Mouse (Mus musculus) T-helper 17 cell (primary cell): ENCODE data around the gene Psmd2.

Source experiments
- in situ Hi-C, 2 experiments: fragments of 300-600 bp; cut with MboI, MseI; formaldehyde crosslinking; loops; 1 replicate in 1 of 2; 2 replicates in 1 of 2; pipeline ENCODE4 v1.15.1; 2025; ENCODE audit warnings: high pct_unique_total_duplicates in 2 of 2

The Psmd2 gene

DNA sequence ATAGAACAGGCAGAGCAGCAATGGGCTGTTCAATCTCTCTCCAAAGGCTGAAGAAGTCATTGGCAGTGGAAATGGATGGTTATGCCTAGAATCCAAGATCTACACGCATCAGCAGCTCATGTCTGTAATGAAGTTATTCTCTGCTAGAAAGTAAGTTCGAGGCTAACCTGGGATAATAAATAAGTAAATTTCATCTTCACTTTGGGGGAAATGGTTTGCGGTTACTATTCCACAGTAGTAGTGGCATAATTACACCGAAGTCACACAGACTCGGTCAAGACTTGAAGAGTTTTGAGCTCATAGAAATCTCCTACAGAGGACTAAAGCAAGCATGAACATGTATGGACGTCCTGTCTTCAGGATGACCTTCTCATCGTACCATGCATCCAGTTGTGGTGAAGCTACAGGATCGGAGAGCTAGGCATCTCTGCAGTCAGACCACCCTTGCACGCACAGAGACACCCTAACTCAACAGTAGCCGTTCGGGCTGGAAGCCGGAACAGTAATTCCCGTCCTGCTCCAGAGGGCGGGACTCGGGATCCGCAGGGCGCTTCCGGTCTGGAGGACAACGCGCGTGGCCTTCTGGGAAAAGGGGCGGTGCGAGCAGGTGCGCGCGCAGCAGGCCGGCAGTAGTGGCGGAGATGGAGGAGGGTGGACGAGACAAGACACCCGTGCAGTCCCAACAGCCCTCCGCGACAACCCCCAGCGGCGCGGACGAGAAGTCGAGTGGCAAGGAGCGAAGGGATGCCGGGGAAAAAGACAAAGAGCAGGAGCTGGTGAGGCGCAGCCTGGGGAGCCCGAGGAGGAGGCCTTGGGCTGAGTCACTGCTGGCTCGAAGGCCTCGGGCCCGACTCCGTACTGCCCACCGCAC is at the start of gene Psmd2:
Psmd2 (plus strand) TSS at position 577 of the 871 bp plus-strand sequence.
- in situ Hi-C loops, result loop anchor here in 1 of 2 experiments (5.0 to 25.0 kb wide), 2 partner anchors 34 to 689 kb away; no protein-coding TSS in a partner anchor

DNA sequence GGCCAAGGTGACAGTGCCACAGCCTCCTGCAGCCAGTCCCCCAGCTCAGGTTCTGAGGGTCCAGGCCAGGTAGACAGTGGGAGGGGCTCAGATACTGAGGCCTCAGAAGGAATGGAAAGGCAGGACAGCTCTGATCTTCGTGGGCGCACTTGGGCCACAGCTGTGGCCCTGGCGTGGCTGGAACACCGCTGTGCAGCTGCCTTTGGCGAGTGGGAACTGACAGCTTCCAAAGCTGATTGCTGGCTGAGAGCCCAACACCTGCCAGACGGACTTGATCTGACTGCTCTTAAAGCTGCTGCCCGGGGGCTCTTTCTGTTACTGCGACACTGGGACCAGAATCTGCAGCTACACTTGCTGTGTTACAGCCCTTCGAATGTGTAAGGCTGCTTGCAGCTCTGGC is 46.7 kb upstream of the Psmd2 start:
- in situ Hi-C loops, result loop anchor here (5.0 kb wide), 3 partner anchors 42 to 97 kb away; partner anchors contain the start of gene Abcf3 (in 1 of the 2)

GRCm38 (mm10) chr16:20610501-20611356 is 40.7 kb upstream of the Psmd2 start:
- in situ Hi-C loops, result loop anchor here in 1 of 2 experiments (5.0 kb wide), 2 partner anchors 62 to 727 kb away; no protein-coding TSS in a partner anchor

GRCm38 (mm10) chr16:20611357-20612227 is 39.9 kb upstream of the Psmd2 start, which contains the start of the genes Eef1akmt4, Gm49333 and Alg3:
Gene Eef1akmt4 (plus strand): TSS chr16:20611593.
Gene Gm49333 (plus strand): TSS chr16:20611610.
Gene Alg3 (minus strand): TSS chr16:20611735.
- in situ Hi-C loops, result loop anchor here in 1 of 2 experiments (5.0 kb wide), 2 partner anchors 61 to 726 kb away; no protein-coding TSS in a partner anchor

DNA sequence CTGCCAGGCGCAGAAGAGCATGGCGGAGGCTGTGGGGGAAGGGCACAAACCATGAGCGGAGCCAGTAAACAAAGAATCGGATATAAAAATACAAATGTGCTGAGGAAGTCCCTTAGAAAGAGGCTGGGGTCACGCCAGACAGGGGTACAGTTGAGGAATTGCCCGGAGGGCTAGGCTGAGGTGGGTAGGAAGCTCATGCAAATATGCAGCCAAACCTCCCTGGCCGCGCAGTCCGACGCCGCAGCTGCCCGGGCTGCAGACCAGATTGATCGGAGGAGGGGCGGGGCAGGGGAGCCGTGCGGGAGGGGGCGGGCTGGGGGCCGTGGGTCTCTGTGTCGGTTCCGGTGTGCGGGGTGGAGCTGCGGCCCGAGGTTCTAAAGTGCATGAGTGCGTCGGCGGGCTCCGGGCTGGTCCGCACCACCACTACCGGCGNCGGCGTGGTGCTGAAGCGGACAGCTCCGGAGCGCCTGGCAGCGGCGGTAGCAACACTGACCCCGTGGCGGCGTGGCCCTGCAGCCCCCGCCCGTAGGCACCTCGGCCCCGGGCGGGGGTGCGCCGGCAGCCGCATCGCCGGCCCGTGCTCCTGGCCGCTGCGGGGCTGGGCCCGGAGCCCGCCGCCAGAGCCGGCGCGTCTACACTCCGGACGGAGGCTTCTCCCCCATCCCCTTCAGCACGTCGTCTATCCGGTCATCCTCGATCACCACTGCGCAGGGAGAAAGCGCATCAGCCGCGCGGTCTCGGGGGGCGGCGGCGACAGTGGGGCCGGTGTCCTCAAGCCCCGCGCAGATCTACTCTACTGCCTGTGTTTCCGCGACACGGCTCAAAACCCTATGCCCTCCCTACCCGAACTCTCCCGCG is 31.7 kb upstream of the Psmd2 start:
- in situ Hi-C loops, result loop anchor here in 1 of 2 experiments (5.0 kb wide), 2 partner anchors 33 to 98 kb away; partner anchors contain the start of genes Clcn2, Polr2h and Psmd2

DNA sequence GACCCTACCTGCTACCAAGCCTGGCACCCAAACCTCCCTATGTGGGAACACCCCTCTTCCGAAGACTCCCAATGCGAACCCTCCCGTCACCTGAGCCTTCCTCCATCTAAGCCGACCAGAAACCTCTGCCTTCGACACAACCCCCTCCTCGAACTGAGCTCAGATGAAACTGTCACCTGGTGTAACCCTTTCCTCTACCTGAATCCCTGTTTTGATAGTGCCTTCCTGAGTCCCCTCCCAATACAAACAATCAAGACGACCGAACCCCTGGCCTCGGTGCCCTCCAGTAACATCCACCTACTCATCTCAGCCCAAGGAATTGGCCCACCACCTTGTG is 31.1 kb upstream of the Psmd2 start:
- in situ Hi-C loops, result no loop called here

DNA sequence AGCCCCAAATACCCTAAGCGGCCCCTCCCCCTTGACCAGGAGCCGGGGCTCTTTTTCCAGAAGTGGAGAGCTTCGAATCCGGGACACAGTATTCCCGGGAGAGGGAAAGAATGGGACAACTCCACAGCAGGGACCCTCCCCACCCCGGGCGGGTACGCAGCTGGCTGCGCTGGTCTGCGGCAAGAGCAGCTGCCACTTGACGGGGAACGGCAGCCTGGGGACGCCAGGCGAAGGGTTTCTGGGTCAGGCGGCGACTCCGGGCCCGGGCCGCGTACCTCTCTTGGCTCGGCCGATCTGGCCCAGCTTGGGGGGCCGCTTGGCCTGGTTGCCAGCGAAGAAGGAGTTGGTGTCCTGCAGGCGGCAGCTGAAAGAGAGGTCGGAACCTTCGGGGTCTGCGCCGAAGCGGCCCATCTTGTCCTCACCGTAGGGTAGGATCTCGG is 30.7 kb upstream of the Psmd2 start:
- in situ Hi-C loops, result no loop called here

DNA sequence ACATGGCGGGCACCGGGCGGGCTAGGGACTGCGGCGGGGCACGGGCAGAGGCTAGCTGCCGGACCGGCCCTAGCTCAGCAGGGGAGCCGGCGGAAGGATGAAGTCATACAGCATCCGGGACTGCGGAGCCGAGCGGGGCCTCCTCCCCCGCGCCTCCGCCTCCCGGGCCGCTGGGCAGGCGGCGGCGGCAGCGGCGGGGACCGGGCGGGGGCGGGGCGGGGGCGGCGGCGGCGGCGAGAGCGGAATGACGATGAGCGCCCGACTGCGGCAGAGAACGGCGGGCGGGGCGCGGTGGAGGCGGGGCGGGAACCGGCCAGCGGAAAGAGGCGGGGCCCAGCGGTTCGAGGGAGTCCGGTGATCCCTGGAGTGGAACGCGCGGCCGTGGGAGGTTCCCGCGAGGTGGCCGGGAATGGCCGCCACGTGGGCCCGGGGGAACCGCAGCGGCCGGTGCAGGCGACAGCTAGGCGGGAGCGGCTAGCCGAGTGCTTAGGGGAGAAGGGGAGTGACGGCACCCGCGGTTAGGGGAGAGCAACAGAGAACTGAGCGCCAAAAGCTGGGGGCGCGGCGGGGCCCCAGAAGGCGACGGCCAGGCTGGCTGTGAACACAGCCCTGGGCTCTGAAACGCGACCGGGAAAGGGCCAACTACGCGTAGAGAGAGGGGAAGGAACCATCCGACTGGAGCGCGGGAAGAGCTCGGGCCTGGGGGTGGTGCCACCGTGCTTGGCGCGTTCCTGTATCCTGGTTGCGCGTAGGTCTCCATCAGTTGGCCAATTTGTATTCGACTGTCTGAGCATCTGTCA is 30.1 kb upstream of the Psmd2 start, which contains the start of gene Camk2n2:
Camk2n2 (minus strand) TSS at position 97 of the 800 bp plus-strand sequence.
- in situ Hi-C loops, result no loop called here

DNA sequence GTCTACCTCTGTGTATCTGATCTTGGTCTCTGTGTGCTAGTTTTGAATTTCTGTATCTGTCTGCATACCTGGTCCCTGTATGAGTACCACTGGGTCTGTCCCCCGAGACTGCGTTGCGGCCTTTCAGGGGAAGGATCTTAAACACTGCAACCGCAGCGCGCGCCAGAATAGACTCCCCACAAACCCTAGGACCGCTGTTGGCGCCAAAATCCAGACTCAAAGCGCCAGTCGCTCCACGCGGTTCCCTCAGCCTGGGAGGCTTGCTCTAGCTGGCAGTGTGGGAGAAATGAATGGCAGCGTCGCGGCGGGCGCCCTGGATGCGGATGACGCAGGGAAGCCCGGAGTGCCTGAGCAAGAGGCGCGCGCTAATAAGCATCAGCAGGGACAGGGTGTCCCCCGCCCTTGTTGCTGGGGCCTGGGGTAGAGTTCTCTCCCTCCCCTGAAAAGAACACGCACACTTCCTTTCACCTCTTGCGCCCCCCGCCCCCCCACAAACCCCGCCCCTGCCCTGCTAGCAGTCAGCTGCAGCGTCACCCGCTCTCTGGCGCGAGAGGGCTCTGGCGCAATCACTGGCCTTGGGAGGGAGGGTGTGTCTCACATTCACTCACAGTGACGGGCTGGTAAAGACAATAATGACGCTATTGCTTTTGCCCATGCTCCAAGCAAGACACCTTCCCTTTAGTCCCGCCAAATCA is 29.3 kb upstream of the Psmd2 start:
- in situ Hi-C loops, result no loop called here

GRCm38 (mm10) chr16:20623211-20623610 is 28.2 kb upstream of the Psmd2 start:
- in situ Hi-C loops, result no loop called here

GRCm38 (mm10) chr16:20628871-20629391 is 22.5 kb upstream of the Psmd2 start:
- in situ Hi-C loops, result no loop called here

GRCm38 (mm10) chr16:20629731-20630634 is 21.5 kb upstream of the Psmd2 start, which contains the start of gene Ece2:
Gene Ece2 (plus strand): TSS chr16:20629828.
- in situ Hi-C loops, result no loop called here

DNA sequence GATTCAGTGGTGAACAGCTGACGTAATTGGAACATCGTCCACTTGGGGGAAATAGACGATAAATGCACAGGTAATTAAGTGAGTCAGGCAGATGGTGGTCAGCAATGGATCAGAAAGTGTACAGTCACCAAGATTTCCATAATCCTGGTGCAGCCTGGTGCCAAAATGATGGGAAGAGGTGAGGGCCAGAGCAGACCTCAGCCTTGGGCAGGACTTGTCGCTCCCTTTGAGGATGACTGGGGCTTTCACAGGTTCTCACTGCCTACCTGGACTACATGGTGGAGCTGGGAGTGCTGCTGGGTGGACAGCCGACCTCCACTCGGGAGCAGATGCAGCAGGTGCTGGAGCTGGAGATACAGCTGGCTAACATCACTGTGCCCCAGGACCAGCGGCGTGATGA is 14.0 kb upstream of the Psmd2 start:
- in situ Hi-C loops, result no loop called here

GRCm38 (mm10) chr16:20638367-20638766 is 13.1 kb upstream of the Psmd2 start:
- in situ Hi-C loops, result no loop called here

- in situ Hi-C loops, result no loop called here
Measured at GRCm38 (mm10) chr16:20642161-20642560, 9.3 kb upstream of the Psmd2 start.

GRCm38 (mm10) chr16:20643911-20644310 is 7.5 kb upstream of the Psmd2 start:
- in situ Hi-C loops, result no loop called here

- in situ Hi-C loops, result loop anchor here in 1 of 2 experiments (5.0 to 25.0 kb wide), 2 partner anchors 35 to 690 kb away; no protein-coding TSS in a partner anchor
Measured at GRCm38 (mm10) chr16:20651947-20652310, 477 bp downstream of the Psmd2 start.
